Mouse (Mus musculus) lung, postnatal 0 days (tissue): ENCODE data around the gene Rpl29. TPM values are rescaled to one million over a fixed set of nuclear protein-coding genes. Genes with fewer than 3 reads are reported as not detected.
A peak's percentile ranks its signal among the peaks of the same experiment; 100 is the strongest.

Source experiments
- ATAC-seq: fragments of 200-750 bp; cut with Nextera tagmentation; 2 replicates; pipeline ENCODE4 v1.8.0; 2017; ENCODE audit warnings: moderate library complexity
- DNase-seq: peaks from one replicate; pipeline ENCODE4 v3.0.0-alpha.2; 2016; ENCODE audit warnings: low spot score
- H3K27ac ChIP-seq: fragments of 300-500 bp; sonication (generic); 2 replicates; pipeline ENCODE4 v1.5.1; 2014; ENCODE audit warnings: antibody characterized with exemption, mild to moderate bottlenecking, low read length, mixed read lengths
- H3K27me3 ChIP-seq: fragments of 300-500 bp; sonication (generic); replicated peaks from 2 replicates; pipeline ENCODE4 v1.6.1; 2014; ENCODE audit warnings: low read length, mixed read lengths; ENCODE audit not compliant: insufficient read depth
- H3K36me3 ChIP-seq: fragments of 300-500 bp; sonication (generic); 2 replicates; pipeline ENCODE4 v1.6.1; 2014; ENCODE audit warnings: low read length, mixed read lengths; ENCODE audit not compliant: insufficient read depth
- H3K4me1 ChIP-seq: fragments of 300-500 bp; sonication (generic); 2 replicates; pipeline ENCODE4 v1.6.1; 2014; ENCODE audit warnings: antibody characterized with exemption, low read depth, low read length, mixed read lengths; ENCODE audit not compliant: insufficient read depth
- H3K4me2 ChIP-seq: fragments of 300-500 bp; sonication (generic); replicated peaks from 2 replicates; pipeline ENCODE4 v1.6.1; 2014; ENCODE audit warnings: low read depth, mild to moderate bottlenecking, low read length, moderate library complexity, mixed read lengths
- H3K4me3 ChIP-seq: fragments of 300-500 bp; sonication (generic); 2 replicates; pipeline ENCODE4 v1.5.1; 2014; ENCODE audit warnings: low read depth, low read length
- H3K9ac ChIP-seq: fragments of 300-500 bp; sonication (generic); replicated peaks from 2 replicates; pipeline ENCODE4 v1.6.1; 2014; ENCODE audit warnings: low read depth, mild to moderate bottlenecking
- H3K9me3 ChIP-seq: fragments of 300-500 bp; sonication (generic); 2 replicates; pipeline ENCODE4 v1.6.1; 2016; ENCODE audit warnings: low read length, mixed read lengths
- CTCF ChIP-seq: IDR thresholded peaks from 2 replicates; pipeline ENCODE4 v1.5.1; 2016; ENCODE audit warnings: antibody characterized with exemption, mild to moderate bottlenecking
- EP300 ChIP-seq: IDR thresholded peaks from 2 replicates; pipeline ENCODE4 v1.6.1; 2016; ENCODE audit warnings: antibody characterized with exemption, mild to moderate bottlenecking, control low read depth
- WGBS: fragments of 180-500 bp; shearing (Covaris S2); extraction: QIAGEN DNeasy Blood & Tissue Kit; methylation state at CpG from one replicate; pipeline ENCODE4 v1.1.7; 2014; 5-methylcytosine and 5-hydroxymethylcytosine counted together
- polyA plus RNA-seq: library from polyadenylated mRNA; unstranded; fragments of >200 nt; fragmentation: Nextera tagmentation; extraction: Ambion mirVana; gene quantifications from 2 replicates; pipeline ENCODE4 v1.2.1, GENCODE M21; 2015

Rpl29 gene
- polyA plus RNA-seq, 1 experiment from 2014 or later, result 737 TPM

DNA sequence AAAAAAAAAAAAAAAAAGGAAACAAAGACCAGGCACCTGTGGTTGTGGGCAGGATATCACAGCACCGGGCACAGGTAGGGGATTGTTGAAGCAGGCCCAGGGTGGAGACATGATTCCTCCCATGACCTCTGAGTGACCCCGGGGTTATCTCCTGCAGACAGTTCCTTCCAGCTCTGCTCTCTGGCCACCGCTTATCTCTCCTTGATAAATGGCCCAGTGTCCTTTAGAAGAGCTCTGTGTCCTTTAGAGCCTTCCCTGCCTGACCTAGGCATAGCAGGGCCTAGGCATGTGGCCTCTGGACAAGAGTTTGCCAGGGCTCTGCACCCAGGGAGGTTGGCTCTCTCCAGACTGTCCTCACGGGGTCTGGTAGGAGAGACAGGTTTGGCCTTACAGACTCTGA is 31.5 kb upstream of the Rpl29 start:
- Histone ChIP-seq H3K36me3 (no peaks in the 10 kb centered on the region), H3K9me3 (no peaks in the 10 kb centered on the region), H3K4me2 (no peak overlapping the region), H3K4me1 (no peaks in the 10 kb centered on the region), H3K27ac (no peak overlapping the region), H3K4me3 (no peak overlapping the region), H3K27me3 (no peaks in the 10 kb centered on the region), H3K9ac (no peak overlapping the region)
- TF ChIP-seq EP300, result no peak
- TF ChIP-seq CTCF, result no peak
- 57% methylated on average over 4 of the region's 4 CpGs for WGBS
- DNase-seq, result no peak
- no peak for ATAC-seq

GRCm38 (mm10) chr9:106398667-106399311 is 30.5 kb upstream of the Rpl29 start:
- no peak overlapping the region for H3K9ac ChIP-seq
- no peaks in the 10 kb centered on the region for H3K4me1 ChIP-seq
- no peak overlapping the region for H3K4me3 ChIP-seq
- no peak overlapping the region for H3K4me2 ChIP-seq
- no peak for DNase-seq
- H3K27ac ChIP-seq, result no peak overlapping the region
- no peak for ATAC-seq
- no peaks in the 10 kb centered on the region for H3K9me3 ChIP-seq
- no peaks in the 10 kb centered on the region for H3K27me3 ChIP-seq
- no peaks in the 10 kb centered on the region for H3K36me3 ChIP-seq
- TF ChIP-seq EP300 (no peak), CTCF (no peak)
- WGBS, result 62% methylated on average over 9 of the region's 9 CpGs

DNA sequence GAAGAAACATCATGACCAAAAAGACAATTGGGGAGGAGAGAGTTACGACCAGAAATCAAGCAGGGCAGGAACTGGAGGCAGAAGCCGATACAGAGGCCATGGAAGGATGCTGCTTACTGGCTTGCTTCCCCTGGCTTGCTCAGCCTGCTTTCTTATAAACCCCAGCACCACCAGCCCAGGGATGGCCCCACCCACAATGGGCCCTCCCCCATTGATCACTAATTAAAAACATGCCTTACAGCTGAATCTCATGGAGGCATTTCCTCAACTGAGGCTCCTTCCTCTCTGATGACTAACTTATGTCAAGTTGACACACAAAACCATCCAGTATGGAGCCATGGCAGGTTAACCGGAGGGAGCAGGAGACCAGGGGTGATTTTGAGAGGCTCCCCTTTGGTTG is 29.4 kb upstream of the Rpl29 start:
- ATAC-seq (no peak), DNase-seq (no peak)
- Histone ChIP-seq H3K9me3 (no peaks in the 10 kb centered on the region), H3K36me3 (no peaks in the 10 kb centered on the region), H3K27me3 (no peaks in the 10 kb centered on the region), H3K4me1 (no peaks in the 10 kb centered on the region), H3K4me3 (no peak overlapping the region), H3K4me2 (no peak overlapping the region), H3K27ac (no peak overlapping the region), H3K9ac (no peak overlapping the region)
- 90% methylated on average over 3 of the region's 3 CpGs for WGBS
- no peak for TF ChIP-seq CTCF
- no peak for TF ChIP-seq EP300

DNA sequence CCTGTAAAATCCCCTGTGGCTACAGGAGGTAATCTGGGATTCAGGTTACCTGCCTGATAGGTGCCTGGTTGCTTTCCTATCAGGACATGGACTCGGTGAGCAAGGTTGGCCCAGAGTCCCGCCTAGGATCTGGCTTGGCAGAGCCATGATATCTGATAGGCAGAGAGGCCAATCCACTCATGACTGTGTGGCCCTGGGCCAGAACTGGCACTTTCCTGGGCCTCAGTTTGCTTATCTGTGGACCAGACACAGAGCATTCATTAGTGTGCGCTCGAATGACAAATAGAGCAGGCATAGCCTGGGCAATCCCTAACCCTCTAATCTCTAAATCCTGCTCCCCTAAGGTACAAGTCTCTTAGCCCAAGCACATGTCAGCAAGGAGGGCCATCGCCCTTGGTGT is 27.1 kb upstream of the Rpl29 start:
- Histone ChIP-seq H3K27ac (no peak overlapping the region), H3K9me3 (no peaks in the 10 kb centered on the region), H3K4me1 (no peaks in the 10 kb centered on the region), H3K27me3 (no peaks in the 10 kb centered on the region), H3K9ac (no peak overlapping the region), H3K36me3 (no peaks in the 10 kb centered on the region), H3K4me2 (no peak overlapping the region), H3K4me3 (no peak overlapping the region)
- DNase-seq (no peak), ATAC-seq (no peak)
- TF ChIP-seq CTCF (no peak), EP300 (no peak)
- 79% methylated on average over 5 of the region's 5 CpGs for WGBS

DNA sequence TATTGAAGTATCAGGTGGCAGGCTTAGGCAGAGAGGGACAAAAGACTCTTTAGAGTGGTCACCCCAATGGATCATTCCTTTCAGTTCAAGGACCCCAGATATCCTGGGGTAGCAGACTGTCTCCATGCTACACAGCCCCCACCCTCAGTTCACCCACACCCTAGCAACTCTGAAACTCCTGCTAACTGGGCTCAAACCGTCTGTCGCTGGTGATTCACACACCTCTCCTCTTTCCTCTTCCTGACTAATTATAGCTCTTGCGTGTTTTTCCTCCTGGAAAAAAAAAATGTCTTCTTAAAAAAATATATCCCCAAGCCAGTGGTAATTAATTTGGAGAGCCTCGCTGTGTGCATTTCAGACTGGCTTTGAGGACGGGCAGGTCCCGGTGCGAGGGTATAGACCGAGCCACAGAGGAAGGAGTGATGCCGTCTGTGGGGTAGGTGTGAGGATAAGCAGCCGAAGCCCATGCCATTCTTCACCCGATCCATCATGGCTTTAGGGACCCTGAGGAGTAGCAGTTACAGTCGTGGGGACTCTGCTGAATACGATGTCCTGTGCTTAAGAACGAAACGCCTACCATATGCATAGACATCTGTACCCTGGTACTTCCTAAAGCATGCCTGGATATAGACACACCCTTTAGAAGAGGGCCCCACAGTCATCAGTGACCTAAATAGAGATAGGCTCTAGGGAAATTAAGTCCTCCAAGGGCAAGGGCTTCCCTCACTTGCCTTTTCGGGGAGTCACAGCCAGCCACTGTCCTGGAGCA is 26.5 kb upstream of the Rpl29 start:
- Histone ChIP-seq H3K4me3 (no peak overlapping the region), H3K27ac (no peak overlapping the region), H3K4me2 (no peak overlapping the region), H3K36me3 (no peaks in the 10 kb centered on the region), H3K9ac (no peak overlapping the region), H3K4me1 (no peaks in the 10 kb centered on the region), H3K9me3 (no peaks in the 10 kb centered on the region), H3K27me3 (no peaks in the 10 kb centered on the region)
- TF ChIP-seq CTCF (no peak), EP300 (no peak)
- ATAC-seq (no peak), DNase-seq (no peak)
- 69% methylated on average over 16 of the region's 16 CpGs for WGBS

DNA sequence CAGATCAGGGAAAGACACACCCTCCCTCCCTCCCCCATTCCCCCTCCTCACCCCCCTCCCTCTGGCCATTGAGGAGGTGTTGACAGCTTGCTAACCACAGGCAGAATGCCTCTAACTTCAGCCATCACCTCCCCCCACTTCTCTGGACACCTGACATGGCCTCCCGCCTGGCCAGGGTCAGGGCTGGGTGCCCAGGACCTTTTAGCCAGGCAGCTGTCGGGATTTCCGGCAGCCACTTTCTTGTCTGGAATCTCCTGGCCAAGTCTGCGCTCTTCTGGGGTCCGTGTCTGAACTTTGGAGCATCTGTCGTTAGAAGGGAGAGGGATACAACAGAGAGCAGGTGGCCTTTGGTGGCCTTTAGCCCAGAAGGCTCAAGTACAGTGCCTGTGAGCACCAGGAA is 24.0 kb upstream of the Rpl29 start:
- ATAC-seq (peak; percentile 83), DNase-seq (peak; percentile 67)
- no peaks in the 10 kb centered on the region for H3K27me3 ChIP-seq
- H3K4me1 ChIP-seq, result no peaks in the 10 kb centered on the region
- no peaks in the 10 kb centered on the region for H3K9me3 ChIP-seq
- no peak overlapping the region for H3K9ac ChIP-seq
- H3K27ac ChIP-seq, result no peak overlapping the region
- TF ChIP-seq CTCF, result no peak
- H3K36me3 ChIP-seq, result no peaks in the 10 kb centered on the region
- no peak overlapping the region for H3K4me2 ChIP-seq
- no peak overlapping the region for H3K4me3 ChIP-seq
- 34% methylated on average over 6 of the region's 6 CpGs for WGBS
